Mouse (Mus musculus) naive thymus-derived CD4-positive, alpha-beta T cell, adult 2 months (primary cell): Measurements from ENCODE around the gene Prkg2.

ENCODE experiments used
- DNase-seq: peaks from one replicate; pipeline ENCODE4 v3.0.0-alpha.2; 2011; ENCODE audit warnings: low read depth

The Prkg2 gene

DNA sequence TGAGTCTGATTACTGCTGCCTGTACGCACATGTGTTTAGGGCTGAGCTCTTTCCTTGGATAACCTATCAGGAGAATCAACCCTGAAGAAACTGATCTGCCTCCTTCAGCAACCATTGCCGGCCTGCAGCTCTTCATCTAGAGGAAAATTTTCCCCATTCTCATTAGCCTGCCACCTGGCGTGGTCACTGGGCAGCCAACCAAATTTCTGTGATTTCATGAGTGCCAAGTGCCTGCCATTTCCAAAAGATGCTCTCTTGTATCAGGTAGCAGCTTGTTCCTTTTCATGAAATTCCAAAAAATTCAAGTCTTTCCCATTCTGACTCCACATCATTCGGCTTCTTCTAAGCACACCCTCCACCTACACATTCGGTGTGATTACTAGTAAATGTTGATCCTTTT lies 136.2 kb downstream of the Prkg2 start:
- DNase-seq, result no peak

DNA sequence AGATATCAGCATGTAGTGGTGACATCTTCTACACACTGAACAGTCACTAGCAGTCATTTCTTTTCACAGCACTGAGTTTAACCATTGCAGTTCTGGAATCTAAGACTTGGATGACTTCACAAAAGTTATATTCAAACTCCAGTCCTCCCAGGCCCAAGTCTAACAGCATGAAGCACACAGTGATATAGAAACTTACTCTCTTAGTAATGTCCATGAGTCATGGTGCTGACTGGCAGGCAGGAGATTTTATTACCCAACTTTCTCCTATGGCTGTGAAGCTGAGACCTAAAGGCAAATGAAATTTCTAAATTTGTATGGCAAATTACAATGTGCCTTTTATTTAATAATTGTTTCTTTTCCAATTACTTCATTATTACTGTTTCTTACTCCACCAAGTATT lies 139.2 kb downstream of the Prkg2 start:
- no peak for DNase-seq

DNA sequence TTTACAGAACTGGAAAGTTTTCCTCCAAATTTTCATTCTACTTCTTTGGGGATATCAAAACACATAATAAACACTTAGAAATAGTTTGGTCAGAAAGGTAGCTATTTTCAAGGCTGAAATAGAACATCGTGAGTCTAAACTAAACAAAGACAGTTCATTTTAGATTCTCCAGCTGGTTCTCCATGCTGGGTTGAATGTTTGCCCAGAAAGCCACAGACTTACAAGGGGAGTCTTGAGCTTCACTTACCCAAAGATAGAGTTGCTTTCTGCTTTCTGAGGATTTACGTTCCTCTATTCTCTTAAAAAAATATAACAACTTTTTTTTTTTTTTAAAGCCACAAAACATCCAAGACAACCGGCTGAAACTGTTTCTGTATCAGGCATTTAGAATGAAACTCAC lies 142.9 kb downstream of the Prkg2 start:
- no peak for DNase-seq

DNA sequence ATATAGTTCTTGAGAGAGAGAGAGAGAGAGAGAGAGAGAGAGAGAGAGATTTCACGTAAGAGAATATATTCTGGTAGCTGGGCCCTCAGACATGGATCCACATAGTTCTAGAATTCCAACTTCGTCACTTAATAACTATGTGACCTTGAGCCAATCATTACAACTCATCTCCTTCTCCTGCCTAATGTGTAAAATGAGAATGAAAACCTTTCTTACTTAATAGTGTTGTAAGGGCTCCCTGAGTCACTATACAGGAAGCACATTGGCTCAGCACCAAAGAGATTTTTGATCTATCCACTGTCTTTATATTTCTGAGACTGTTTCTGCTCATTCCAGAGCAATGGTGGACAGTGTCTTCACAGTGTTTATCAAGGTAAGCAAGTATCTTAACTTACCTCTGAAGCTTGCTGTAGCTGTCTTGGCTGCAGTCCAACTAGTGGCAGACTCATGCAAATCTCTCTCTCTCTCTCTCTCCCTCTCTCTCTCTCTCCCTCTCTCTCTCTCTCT lies 146.6 kb downstream of the Prkg2 start:
- DNase-seq, result no peak

DNA sequence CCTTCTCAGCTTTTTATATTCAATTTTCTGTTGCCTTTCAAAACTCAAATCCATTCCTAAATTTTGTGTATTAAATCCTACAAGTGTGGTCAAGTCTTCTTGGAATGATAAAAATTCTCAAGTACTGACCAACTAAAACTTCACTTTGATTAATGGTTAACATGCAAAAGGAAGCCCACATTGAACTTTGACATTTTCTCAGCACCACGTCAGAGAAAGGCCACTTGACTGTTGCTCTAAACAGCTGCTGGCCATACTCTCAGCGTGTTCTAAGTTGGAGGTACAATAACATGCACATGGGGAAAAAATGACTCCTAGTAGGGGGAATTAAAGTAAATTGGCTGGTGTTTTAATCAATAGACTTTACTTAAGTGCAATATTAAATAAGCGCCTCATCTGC lies 155.1 kb downstream of the Prkg2 start:
- DNase-seq, result no peak
